Mouse (Mus musculus) WW6 (cell line): ENCODE measurements around the gene Serpinb1a.

Experiments used
- DNase-seq: peaks from one replicate; pipeline ENCODE4 v3.0.0-alpha.2; 2013; ENCODE audit warnings: low read depth, low spot score

The Serpinb1a gene

DNA sequence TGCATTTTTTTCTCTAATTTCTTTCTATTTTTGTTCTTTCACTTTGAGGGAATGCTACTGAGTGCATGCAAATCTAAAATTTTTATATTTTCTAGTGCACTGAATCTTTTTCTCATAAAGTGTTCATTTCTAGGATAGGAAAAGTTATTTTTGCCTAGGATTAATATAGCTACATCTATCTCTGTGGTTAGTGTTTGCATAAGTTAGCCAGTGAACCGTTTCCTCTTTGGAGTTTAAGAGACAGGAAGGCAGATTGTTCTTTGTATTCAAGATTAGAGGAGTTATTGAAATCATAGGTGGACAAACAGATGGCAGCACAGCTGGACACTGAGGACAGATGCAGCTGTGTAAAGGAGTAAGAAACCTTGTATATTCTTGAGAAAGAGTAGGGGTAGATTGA, 11.7 kb downstream of the Serpinb1a start:
- DNase-seq = no peak

DNA sequence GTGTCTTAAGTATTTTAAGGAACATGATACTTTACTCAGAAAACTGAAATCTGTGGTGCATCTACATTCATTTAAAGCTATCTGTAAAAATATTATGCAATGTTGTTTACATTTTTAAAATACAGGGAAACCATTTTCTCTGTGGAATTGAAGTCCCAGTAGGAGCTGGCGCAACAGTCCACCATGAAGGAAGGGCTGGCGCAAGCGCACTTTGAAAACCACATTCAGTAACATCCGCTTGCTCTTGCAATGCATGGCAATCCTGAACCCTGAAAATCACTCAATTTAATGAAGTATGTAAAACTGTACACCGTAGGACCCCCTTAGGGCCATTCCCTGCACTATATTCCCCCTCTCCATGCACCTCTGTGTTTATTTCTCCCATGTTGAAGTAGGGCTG, 16.5 kb downstream of the Serpinb1a start:
- DNase-seq = no peak

DNA sequence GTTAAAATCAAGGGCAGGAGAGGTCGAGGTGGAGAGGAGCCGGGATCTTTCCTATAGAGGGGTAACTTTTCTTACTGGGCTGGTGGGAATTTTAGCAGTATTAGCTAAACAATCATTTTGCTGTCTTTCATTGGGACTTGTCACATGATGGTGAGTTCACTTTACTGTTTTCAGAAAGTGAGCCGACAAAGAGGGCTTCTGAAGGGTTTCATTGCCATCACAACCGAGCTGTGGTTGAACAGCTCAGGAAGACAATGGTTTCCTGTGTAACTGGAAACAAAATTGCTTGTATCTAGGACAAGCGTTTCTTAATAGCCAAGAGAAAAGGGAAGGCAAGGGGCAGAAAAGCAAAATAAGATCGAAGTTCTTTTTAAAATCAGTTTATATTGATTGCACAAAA, 17.7 kb downstream of the Serpinb1a start:
- no peak for DNase-seq

DNA sequence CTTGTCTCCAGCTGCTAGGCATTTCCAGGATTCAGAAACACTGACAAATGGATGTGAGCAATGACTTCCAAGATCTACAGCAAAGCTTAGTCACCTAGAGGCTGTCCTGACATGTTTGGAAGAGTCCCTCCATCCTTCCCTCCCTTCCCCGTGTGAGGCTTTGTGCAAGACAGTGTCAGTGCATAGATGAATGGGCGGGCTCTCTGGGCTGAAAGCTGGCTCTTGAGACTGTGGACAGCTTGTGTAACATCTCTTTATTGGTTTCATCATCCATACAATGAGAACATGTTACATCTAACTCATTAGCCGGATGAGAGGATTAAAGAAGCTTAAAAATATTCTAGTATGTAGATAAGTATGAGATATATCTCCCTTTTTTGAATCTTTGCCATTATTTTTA, 18.2 kb downstream of the Serpinb1a start:
- no peak for DNase-seq

DNA sequence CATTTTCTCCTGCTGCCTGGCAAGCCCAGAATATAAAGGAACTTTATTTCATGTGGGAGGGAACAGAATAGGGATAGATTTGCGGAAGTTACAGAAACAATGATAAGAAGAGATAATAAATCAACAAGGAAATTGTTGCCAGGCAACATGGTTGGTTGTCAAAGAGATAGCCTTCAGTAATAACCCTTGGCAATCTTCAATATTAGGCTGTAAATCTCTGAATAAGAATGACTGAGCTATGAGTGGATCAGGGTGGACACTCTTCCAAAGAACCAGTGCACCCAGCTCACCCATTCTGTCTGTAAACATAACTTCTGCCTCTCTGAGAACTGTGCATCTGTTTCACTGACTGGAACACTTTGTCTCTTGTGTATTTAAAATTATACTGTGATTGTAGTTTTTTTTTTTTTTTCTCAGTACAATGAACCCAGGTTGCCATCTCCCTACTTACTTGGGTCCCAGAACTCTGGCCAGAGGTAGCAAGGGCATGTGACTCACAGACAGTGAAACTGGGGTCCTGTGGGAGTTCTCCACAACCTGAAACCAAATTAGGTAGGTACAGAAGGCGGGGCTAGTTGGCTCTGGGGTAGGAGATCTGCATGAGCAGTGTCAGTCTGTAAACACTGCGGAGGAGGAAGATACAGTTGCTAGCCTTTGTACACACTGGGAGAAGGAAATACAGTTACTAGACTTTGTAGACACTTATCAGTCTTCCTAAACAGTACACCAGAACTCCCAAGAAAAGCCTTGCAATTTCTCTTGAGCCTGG, 19.3 kb downstream of the Serpinb1a start:
- no peak for DNase-seq

DNA sequence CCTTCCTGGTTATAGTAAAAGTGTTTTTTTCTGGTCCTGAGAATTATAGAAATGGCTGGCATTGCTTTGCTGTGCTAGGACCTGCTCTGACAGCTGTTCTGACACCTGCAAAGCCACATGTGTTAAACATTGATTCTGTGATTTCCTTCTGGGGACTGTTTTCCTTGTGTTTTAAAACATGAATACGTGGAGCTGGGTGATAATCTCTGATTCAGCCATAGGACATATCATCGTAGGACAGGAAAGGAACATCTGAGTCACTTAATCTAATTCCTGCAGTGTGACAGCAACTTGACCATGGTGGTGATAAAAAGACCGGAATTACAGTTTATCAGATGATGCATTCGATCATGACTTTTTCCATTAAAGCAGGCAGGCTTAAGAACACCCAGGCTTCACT, 22.1 kb downstream of the Serpinb1a start:
- no peak for DNase-seq

DNA sequence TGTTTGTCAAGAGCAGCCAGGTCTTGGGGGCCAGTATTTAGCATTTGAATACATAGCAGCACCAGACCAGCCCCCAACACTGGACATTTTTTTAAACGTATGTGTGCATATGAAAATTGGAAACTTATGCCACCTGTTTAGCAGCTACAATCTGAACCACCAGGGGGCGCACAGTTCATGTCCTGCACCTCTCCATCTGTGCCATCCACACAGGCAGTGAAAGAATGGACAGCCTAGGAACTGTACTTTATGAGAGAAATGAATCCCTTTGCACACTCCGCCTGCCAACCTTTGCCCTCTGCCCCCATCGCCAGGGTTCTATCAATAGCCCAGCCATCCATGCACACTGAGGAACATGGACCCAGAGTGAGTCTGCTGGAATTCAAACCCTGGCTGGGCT, 23.0 kb downstream of the Serpinb1a start:
- peak; percentile 11 for DNase-seq

DNA sequence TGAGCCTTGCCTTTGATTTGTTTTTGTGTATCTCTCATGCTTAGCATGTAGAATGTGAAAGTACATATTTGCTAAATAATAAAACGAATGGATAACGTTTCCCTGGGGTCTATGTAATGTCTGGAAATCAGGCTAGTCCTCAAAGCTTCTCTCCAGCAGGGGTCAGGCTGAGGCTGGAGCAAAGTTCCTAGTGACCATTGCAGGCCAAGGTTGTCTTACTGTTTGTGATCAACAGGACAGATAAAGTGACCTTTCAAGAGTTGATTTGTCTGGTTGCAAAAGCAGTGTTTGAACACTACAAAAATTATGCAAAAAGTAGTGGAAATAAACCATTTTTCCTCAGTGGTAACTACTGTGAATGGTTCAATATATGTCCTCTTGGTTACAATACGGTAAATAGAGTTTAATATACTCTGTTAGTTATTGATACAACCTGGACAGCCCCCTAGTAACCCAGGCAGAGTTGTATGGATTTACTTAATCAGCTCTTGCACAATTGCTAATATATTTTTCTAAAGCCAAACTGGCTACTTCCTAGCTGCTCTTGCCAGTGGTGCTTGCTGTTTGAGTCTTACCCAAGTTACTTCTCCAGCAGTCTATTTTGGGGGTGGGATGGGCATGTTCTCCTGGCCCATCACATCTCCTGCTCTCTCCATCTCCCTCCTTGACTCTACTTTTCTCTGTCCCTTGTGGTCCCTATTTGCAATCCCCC, 23.7 kb downstream of the Serpinb1a start:
- no peak for DNase-seq

DNA sequence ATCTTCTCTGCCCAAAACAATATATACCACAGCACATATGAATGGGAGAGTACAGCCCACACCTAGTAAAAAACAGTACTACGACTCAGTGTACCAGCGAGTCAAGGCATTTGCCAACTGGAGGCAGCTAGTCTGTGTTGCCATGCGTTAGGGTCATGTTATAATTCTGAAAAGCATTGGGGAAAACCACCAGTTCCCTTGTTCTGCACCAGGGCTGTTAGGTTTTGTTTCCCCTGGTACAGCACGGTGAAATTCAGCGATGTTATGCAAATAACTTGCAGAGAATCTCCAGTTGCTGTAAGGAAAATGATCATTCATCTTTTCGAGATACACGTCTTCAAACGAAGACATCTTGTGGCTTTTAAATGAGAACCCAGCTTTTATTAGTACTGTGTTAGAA, 25.4 kb downstream of the Serpinb1a start:
- DNase-seq = no peak

DNA sequence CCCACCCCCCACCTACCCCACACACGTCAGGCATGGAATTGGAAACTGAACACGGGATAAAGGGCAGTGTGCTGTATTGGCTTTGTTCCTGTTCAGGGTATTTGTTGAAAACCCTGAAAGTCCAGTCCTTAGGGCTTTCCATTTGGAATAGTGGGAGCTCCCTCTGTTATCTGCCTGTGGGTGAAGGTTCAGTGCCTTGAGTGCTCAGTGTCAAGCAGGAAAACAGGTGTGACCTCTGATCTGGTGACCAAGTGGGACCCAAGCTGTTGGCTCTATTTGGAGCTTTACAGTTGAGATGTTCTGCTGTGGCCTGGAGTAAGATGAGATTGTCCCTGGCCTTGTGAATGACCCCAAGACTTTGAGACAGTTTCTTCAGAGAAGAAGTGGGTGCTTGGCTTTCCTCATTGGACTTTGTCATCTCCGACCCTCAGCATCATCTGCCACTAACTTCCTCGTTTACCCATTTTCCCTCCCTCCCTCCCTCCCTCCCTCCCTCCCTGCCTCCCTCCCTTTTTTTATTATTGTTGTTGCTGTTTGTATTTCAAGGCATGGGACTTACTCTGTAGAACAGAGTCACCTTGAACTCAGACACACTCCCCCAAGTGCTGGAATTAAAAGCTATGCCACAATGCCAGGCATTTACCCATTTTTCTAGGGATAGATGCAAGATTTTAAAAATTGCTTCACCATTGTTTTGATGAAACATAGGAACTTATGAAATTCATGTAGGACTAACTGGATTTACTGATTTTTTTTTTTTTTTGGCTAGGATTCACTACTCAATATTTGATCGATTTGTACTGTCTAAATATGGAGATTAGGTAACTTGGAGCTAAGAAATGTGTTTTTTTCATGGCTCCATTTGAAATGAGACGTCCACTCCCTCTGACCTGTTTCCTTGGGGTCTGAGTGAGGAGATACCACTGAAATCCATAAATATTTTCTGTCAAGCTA, 26.3 kb downstream of the Serpinb1a start:
- no peak for DNase-seq

DNA sequence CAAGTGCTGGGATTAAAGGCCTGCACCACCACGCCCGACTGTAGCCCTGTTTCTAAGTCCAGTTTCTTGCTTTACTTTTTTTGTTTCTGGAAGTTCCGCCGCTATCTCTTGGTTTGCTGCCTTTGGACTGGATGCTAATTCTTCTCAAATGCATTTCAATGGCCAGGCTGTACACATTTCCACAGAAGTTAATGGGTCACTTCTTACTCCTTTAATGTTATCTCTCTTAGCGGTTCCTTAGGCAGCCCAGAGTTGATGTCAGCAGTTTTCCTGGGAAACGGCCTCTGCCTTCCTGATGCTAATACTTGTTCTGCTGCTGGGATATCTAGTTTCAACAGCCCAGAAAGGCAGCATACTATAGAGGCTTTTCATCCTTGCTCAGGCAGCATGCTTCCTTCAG, 27.9 kb downstream of the Serpinb1a start:
- DNase-seq = no peak

DNA sequence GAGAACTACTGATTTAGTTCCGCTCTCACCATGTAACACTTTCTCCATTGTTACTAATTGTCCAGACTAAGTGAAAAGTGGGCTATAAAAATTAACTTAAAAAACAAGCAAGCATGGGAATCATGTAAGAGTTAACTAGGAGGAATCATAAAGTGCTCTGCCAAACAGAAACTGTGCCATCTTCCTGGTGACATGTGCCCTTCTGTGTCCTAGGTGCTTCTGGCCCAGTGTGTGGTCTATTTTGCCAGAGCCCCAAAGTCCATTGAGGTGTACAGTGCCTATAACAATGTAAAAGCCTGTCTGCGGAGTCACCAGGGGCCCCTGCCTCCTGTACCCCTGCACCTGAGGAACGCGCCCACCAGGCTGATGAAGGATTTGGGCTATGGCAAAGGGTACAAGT, 29.3 kb downstream of the Serpinb1a start:
- DNase-seq = no peak

DNA sequence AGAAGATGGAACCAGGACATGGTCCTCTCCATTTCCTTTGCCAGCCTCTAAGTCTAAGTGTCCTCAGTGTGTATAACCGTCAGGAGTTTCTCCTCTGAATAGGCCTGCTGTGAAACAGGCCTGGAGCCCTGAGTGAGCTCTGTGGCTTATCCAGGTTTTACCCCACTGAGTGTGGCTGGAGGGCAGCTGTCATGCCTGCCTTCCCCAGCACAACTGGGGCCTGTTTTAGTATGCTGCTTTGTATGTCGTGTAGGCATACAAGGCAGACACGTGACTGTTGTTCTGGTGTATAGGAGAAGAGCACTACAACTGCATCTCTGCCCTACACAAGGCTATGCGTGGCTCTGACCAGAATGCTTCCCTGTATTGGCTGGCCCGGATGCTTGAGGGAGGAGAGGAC, 31.1 kb downstream of the Serpinb1a start:
- no peak for DNase-seq

DNA sequence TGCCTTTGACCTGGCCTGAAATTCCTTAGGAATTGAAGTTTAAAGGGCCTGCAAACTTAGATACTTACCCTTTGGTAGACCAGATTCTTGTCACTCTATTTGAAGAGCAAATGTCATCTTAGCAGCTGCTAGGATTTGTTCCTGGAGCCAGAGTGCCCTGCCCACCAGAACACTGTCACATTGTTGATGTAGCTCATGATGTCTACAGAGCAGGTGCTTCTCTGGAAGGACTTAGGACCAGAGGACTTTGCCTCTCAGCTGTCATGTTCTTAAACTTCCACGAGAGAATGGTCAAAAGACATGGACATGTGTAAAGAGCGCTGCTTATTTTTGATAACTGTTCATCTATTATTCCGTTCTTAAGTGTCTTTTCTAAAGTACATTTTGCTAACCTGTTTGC, 31.7 kb downstream of the Serpinb1a start:
- DNase-seq = no peak

DNA sequence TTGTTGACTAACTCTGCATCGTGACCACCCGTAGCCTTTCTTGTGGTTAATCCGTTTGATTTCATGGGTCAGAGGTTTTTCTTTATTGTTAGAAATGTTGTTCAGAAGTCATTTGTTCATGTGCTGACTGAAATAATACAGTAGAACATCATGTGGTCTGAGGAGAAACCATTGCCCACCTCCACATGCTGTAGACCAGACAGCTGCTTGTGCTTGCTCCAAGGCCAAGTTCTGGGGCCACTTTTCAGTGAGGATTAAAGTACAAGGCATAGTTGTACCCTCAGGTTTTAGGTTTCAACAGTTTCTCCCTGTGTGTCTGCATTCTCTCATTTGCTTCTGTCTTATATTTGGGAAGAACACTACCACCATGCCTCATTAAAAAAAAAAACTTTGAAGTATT, 43.4 kb downstream of the Serpinb1a start:
- DNase-seq = no peak

DNA sequence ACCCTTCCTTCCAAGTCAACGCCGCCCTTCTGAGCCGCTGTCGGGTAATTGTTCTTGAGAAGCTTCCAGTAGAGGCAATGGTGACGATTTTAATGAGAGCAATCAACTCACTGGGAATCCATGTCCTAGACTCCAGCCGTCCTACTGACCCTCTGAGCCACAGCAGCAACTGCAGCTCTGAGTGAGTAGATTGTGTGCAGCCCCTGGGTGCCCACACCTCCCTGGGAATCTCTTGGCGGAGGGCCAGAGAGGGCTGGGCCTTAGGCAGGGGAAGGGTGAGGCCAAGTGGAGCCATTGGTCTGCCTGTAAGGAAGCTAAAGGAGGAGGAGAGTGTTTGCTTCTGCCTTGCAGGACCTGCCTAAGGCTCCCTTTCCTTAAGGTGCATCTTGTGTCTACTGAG, 44.2 kb downstream of the Serpinb1a start:
- DNase-seq = no peak

DNA sequence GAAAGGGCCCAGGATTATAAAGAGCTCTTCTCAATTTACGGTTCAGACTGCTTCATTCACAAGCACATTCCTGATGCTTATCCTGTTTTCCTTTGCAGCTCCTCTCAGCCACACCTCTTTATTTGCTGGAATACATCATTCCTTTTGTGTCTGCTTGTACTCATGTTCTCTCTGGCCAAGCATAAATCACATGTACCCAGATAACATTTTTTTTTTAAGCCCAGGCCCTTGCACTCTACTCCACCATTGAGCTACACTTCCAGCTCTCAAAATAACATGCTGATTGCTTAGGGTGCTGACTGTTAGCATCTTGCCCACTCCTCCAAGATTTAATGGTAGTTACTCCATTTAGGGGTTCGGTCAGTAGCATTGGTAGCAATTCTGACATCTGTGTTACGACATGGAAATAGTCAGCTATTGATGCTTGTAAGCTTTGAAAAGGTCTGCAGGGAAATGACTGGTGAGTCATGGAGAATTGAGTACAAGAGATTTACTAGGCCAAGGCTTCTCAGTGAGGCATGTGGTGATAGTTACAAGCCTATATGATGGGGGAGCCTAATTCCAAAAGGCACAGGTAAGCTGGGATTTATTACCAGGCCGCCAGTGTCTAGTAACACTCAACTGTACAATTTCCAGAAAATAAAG, 47.2 kb downstream of the Serpinb1a start:
- DNase-seq = no peak

DNA sequence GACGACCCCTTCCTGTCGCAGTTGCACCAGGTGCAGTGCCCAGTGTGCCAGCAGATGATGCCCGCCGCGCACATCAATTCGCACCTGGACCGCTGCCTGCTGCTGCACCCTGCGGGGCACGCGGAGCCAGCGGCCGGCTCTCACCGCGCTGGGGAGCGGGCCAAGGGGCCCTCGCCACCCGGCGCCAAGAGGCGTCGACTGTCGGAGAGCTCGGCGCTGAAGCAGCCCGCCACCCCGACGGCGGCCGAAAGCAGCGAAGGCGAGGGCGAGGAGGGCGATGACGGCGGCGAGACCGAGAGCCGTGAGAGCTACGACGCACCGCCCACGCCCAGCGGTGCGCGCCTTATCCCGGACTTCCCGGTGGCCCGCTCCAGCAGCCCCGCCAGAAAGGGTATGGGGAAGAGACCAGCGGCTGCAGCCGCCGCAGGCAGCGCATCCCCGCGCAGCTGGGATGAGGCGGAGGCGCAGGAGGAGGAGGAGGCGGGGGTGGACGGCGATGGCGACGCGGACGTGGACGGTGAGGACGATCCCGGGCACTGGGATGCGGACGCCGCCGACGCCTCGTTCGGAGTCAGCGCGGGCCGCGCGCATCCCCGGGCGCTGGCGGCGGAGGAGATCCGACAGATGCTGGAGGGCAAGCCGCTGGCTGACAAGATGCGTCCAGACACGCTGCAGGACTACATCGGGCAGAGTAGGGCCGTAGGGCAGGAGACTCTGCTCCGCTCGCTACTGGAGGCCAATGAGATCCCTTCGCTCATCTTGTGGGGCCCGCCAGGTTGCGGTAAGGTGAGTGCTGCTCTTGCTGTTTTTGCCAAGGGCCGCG, 48.5 kb downstream of the Serpinb1a start, which contains the start of gene D930007J09Rik:
D930007J09Rik (minus strand) TSS at position 591 of the 823 bp plus-strand sequence.
- no peak for DNase-seq

DNA sequence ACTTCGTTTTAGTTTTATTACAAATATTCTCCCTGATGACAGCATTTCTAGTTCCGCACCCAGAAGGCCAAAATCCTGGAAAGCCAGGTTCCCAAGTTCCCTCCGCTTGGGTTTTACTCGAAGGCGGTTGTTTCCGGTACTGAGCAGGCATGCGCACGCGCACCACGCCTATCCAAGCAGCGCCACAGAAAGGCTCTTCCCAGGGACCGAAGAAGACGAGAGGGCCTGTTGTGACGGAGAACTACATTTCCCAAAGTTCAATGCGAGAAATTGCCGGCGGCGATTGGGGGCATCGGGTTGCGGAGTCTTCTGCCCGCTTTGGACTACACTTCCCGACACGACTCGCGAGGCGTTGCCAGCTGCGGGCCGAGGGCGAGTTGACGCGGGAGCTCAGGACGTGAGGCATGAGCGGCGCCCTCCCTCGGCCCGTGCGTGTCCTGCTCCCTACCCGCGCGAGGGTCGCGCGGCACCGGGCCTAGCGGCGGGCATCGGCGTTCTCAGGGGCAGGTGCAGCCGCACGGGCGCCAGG, 49.2 kb downstream of the Serpinb1a start, which contains the start of gene Wrnip1:
Wrnip1 (plus strand) TSS at position 346 of the 529 bp plus-strand sequence.
- DNase-seq = peak; percentile 97

DNA sequence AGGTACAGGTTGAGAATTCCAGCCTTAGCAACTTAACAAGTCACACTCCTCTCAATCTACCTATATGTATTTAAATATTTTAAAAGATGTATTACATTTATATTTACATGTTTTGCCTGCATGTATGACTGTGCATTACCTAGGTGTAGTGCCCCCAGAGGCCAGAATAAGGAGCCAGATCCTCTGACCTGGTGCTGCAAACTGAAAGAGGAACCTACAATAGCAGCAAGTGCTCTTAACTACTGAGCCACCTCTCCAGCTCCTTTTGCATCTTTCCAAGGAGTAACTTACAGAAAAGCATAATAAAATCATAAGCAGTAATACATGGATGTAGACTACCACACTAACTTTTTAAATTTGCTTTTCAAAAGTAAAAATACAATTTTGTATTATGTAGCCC, 50.1 kb downstream of the Serpinb1a start:
- no peak for DNase-seq
